Mouse (Mus musculus) frontal cortex, postnatal 10 days (tissue): ENCODE measurements around the gene Magi2.

Source experiments
- DNase-seq, 2 experiments: peaks; one replicate each; pipeline ENCODE4 v3.0.0; 2022; ENCODE audit warnings: low spot score in 2 of 2, mixed read lengths in 1 of 2

The Magi2 gene

GRCm38 (mm10) chr5:20653425-20654185 lies 1426.8 kb downstream of the Magi2 start:
- no peak for DNase-seq

GRCm38 (mm10) chr5:20654766-20655472 lies 1428.1 kb downstream of the Magi2 start:
- no peak for DNase-seq

- no peak for DNase-seq
Observed at GRCm38 (mm10) chr5:20657056-20657455, 1430.2 kb downstream of the Magi2 start.

- no peak for DNase-seq
Observed at GRCm38 (mm10) chr5:20667601-20668000, 1440.8 kb downstream of the Magi2 start.

GRCm38 (mm10) chr5:20668736-20669355 lies 1442.0 kb downstream of the Magi2 start:
- DNase-seq, result no peak

GRCm38 (mm10) chr5:20669456-20669855 lies 1442.6 kb downstream of the Magi2 start:
- no peak for DNase-seq

- no peak for DNase-seq
Observed at GRCm38 (mm10) chr5:20671826-20672225, 1445.0 kb downstream of the Magi2 start.

GRCm38 (mm10) chr5:20674523-20674922 lies 1447.7 kb downstream of the Magi2 start:
- DNase-seq, result no peak

GRCm38 (mm10) chr5:20675163-20675665 lies 1448.4 kb downstream of the Magi2 start:
- no peak for DNase-seq

GRCm38 (mm10) chr5:20676193-20676871 lies 1449.5 kb downstream of the Magi2 start:
- no peak for DNase-seq

- no peak for DNase-seq
Observed at GRCm38 (mm10) chr5:20677246-20677645, 1450.4 kb downstream of the Magi2 start.

- no peak for DNase-seq
Observed at GRCm38 (mm10) chr5:20678573-20678972, 1451.7 kb downstream of the Magi2 start.

- DNase-seq, result no peak
Observed at GRCm38 (mm10) chr5:20679920-20680319, 1453.1 kb downstream of the Magi2 start.

GRCm38 (mm10) chr5:20680833-20681530 lies 1454.1 kb downstream of the Magi2 start:
- no peak for DNase-seq

GRCm38 (mm10) chr5:20681660-20682059 lies 1454.8 kb downstream of the Magi2 start:
- no peak for DNase-seq

- no peak for DNase-seq
Observed at GRCm38 (mm10) chr5:20682208-20682607, 1455.4 kb downstream of the Magi2 start.

GRCm38 (mm10) chr5:20684112-20684511 lies 1457.3 kb downstream of the Magi2 start:
- DNase-seq, result no peak

- no peak for DNase-seq
Observed at GRCm38 (mm10) chr5:20692230-20692629, 1465.4 kb downstream of the Magi2 start.

GRCm38 (mm10) chr5:20699116-20699515 lies 1472.3 kb downstream of the Magi2 start:
- no peak for DNase-seq

- DNase-seq, result peak; percentile 81 to 83
Observed at GRCm38 (mm10) chr5:20701483-20702421, 1474.9 kb downstream of the Magi2 start.
